Mouse (Mus musculus) kidney, adult 2 months (tissue): ENCODE data around the gene Bcl6. TPM values are rescaled to one million over a fixed set of nuclear protein-coding genes. Genes with fewer than 3 reads are reported as not detected.

Experiments used
- DNase-seq: peaks from one replicate; pipeline ENCODE4 v3.0.0; 2021
- H3K27ac ChIP-seq: fragments of 200-500 bp; 2 replicates; pipeline ENCODE4 v1.5.1; 2012; ENCODE audit warnings: low read depth, low read length, control low read depth, inconsistent platforms; ENCODE audit not compliant: insufficient read depth
- H3K27me3 ChIP-seq: fragments of 200-500 bp; replicated peaks from 2 replicates; pipeline ENCODE4 v1.6.1; 2012; ENCODE audit warnings: mild to moderate bottlenecking, moderate library complexity, low read length, inconsistent platforms; ENCODE audit not compliant: control insufficient read depth, insufficient read depth
- H3K36me3 ChIP-seq: fragments of 200-500 bp; 2 replicates; pipeline ENCODE4 v1.6.1; 2012; ENCODE audit warnings: mild to moderate bottlenecking, moderate library complexity, low read length, inconsistent platforms; ENCODE audit not compliant: control insufficient read depth, insufficient read depth
- H3K4me1 ChIP-seq: fragments of 200-500 bp; 2 replicates; pipeline ENCODE4 v1.6.1; 2011; ENCODE audit warnings: low read length; ENCODE audit not compliant: control insufficient read depth, insufficient read depth
- H3K4me3 ChIP-seq: fragments of 200-500 bp; 2 replicates; pipeline ENCODE4 v1.5.1; 2011; ENCODE audit warnings: mild to moderate bottlenecking, low read depth, low read length, control low read depth; ENCODE audit not compliant: insufficient read depth
- CTCF ChIP-seq: fragments of 200-500 bp; conservative IDR thresholded peaks from 2 replicates; pipeline ENCODE4 v1.5.1; 2011; ENCODE audit warnings: low read depth, mild to moderate bottlenecking, control low read depth, low read length, moderate library complexity, mixed read lengths; ENCODE audit not compliant: insufficient read depth, insufficient read length
- POLR2A ChIP-seq: fragments of 200-500 bp; IDR thresholded peaks from one replicate; pipeline ENCODE4 v1.6.1; 2011; ENCODE audit warnings: low read depth, low read length, control low read depth
- WGBS: fragments of 180-500 bp; shearing (Covaris S2); methylation state at CpG from one replicate; pipeline ENCODE4 v1.1.7; 2018; 5-methylcytosine and 5-hydroxymethylcytosine counted together
- polyA plus RNA-seq: library from polyadenylated mRNA; depleted of rRNA; stranded (reverse); fragments of >200 nt; gene quantifications from 2 replicates; pipeline ENCODE4 v1.2.3, GENCODE M21; 2012

The Bcl6 gene
- polyA plus RNA-seq, 1 experiment, result 13.0 TPM

GRCm38 (mm10) chr16:23985467-23985861 lies 3.2 kb downstream of the Bcl6 start:
- H3K27me3 ChIP-seq, result no peaks in the 10 kb centered on the region
- no peaks in the 10 kb centered on the region for H3K36me3 ChIP-seq
- DNase-seq, result peak; percentile 66
- no peak overlapping the region for H3K4me3 ChIP-seq
- TF ChIP-seq CTCF (peak; percentile 58), POLR2A (no peak)
- H3K27ac ChIP-seq, result peak overlapping the region; percentile 49
- 8% methylated on average over 6 of the region's 6 CpGs for WGBS
- peaks cover 12% of the 10 kb centered on the region; the same call in 1 of the 2 replicates for H3K4me1 ChIP-seq

GRCm38 (mm10) chr16:23984760-23985466 lies 3.7 kb downstream of the Bcl6 start:
- peaks cover 17% of the 10 kb centered on the region; the same call in 1 of the 2 replicates for H3K4me1 ChIP-seq

GRCm38 (mm10) chr16:23984183-23984582 lies 4.5 kb downstream of the Bcl6 start:
- peak; percentile 96 for DNase-seq
- Histone ChIP-seq H3K4me1 (peaks cover 23% of the 10 kb centered on the region; the same call in 1 of the 2 replicates), H3K27me3 (no peaks in the 10 kb centered on the region), H3K27ac (peak overlapping the region; percentile 80), H3K4me3 (peak overlapping the region; percentile 62), H3K36me3 (no peaks in the 10 kb centered on the region)
- under 1% methylated on average over 22 of the region's 22 CpGs for WGBS
- TF ChIP-seq POLR2A, result no peak
- TF ChIP-seq CTCF, result peak; percentile 97

More at GRCm38 (mm10) chr16:23984760-23985466, 3.7 kb downstream of the Bcl6 start:
- under 1% methylated on average over 22 of the region's 22 CpGs for WGBS
- no peaks in the 10 kb centered on the region for H3K36me3 ChIP-seq
- peak; percentile 79 for DNase-seq
- TF ChIP-seq CTCF (0 out of 2 replicates have a peak, but pooled peaks have one; percentile 1), POLR2A (peak; percentile 71)
- H3K4me3 ChIP-seq, result peak overlapping the region; percentile 62
- H3K27me3 ChIP-seq, result no peaks in the 10 kb centered on the region
- H3K27ac ChIP-seq, result peak overlapping the region; percentile 80

GRCm38 (mm10) chr16:23982891-23983588 lies 5.6 kb downstream of the Bcl6 start:
- H3K27ac ChIP-seq, result peak overlapping the region; percentile 60

GRCm38 (mm10) chr16:23981925-23982851 lies 6.5 kb downstream of the Bcl6 start:
- 11% methylated on average over 28 of the region's 28 CpGs for WGBS
- Histone ChIP-seq H3K27me3 (no peaks in the 10 kb centered on the region), H3K4me1 (peaks cover 23% of the 10 kb centered on the region; the same call in 1 of the 2 replicates), H3K36me3 (peaks cover 4% of the 10 kb centered on the region; the same call in 1 of the 2 replicates), H3K27ac (peak overlapping the region; percentile 54), H3K4me3 (peak overlapping the region; percentile 51)
- no peak for TF ChIP-seq POLR2A
- peak; percentile 68 for TF ChIP-seq CTCF
- DNase-seq, result peak; percentile 94

More at GRCm38 (mm10) chr16:23982891-23983588, 5.6 kb downstream of the Bcl6 start:
- DNase-seq, result peak; percentile 83
- H3K4me3 ChIP-seq, result peak overlapping the region; percentile 51
- peaks cover 23% of the 10 kb centered on the region; the same call in 1 of the 2 replicates for H3K4me1 ChIP-seq
- TF ChIP-seq POLR2A, result no peak
- TF ChIP-seq CTCF, result peak; percentile 54
- 3% methylated on average over 33 of the region's 33 CpGs for WGBS
- no peaks in the 10 kb centered on the region for H3K27me3 ChIP-seq
- no peaks in the 10 kb centered on the region for H3K36me3 ChIP-seq

- H3K27me3 ChIP-seq, result no peaks in the 10 kb centered on the region
- 11% methylated on average over 32 of the region's 32 CpGs for WGBS
- no peak for TF ChIP-seq POLR2A
- no peak for TF ChIP-seq CTCF
- H3K36me3 ChIP-seq, result peaks cover 4% of the 10 kb centered on the region; the same call in 1 of the 2 replicates
- H3K27ac ChIP-seq, result peak overlapping the region; percentile 24
- H3K4me3 ChIP-seq, result peak overlapping the region; percentile 34
- H3K4me1 ChIP-seq, result peaks cover 23% of the 10 kb centered on the region; the same call in 1 of the 2 replicates
- peak; percentile 79 for DNase-seq
Measured at GRCm38 (mm10) chr16:23980991-23981720, 7.5 kb downstream of the Bcl6 start.
